Mouse (Mus musculus) CD4-positive, CD25-positive, alpha-beta regulatory T cell, adult 4 months (primary cell): ENCODE results near the gene Rnf41. TPM values are rescaled to one million over a fixed set of nuclear protein-coding genes. Genes with fewer than 3 reads are reported as not detected.

ENCODE experiments used
- ATAC-seq: one replicate; pipeline ENCODE4 v1.8.0; 2017
- polyA plus RNA-seq, 2 experiments: library from polyadenylated mRNA; unstranded; fragments of 100-300 nt; shearing (Covaris generic); gene quantifications; one replicate each; pipeline ENCODE4 v1.2.1; 2017

Rnf41 gene
- 10 to 100 TPM; 28.7 to 51.8 TPM for polyA plus RNA-seq

- ATAC-seq: peak; percentile 75
Observed at GRCm38 (mm10) chr10:128411211-128412054, at the start of gene Rnf41, which contains the start of gene Nabp2. TSS of gene Rnf41 (plus strand) at chr10:128411657. TSS of gene Nabp2 (minus strand) at chr10:128411492.

DNA sequence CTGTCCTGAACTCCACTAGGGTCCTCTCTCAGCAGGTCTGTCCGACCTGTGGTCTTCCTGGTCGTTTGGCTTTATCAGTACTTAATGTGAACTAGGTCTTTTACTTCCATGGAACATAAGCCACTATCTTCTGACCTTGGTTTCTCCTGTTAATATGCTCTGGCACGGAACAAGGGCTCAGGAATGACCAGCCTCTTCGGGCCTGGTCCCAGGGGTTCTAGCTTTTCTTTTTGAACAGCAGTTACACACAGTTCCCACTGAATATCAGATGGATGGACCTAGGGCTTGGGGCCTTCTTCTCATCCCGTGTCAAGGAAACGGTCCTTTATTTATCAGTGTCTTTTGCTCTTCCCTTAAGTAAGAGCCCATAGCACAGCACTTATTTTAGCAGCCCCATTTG, 49.6 kb upstream of the Rnf41 start:
- ATAC-seq: no peak

DNA sequence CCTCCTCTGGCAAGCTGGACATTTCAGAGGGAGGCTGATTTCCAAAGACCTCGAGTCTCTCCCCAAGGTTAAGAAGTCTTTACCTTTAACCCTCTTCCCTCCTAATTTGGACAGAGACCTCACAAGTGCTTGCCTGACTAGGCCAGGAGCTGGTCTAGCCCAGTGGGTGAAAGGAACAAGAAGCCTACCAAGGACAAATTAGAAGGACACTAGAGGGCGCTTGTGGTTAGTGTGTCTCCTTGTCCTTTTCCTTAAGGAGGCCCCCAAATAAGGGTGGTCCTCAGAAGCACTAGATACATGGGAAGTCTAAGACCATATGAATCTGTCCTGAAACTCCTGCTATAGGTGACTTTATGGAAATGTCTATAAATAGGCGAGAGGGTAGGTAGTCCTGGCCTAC, 48.9 kb upstream of the Rnf41 start:
- no peak for ATAC-seq

DNA sequence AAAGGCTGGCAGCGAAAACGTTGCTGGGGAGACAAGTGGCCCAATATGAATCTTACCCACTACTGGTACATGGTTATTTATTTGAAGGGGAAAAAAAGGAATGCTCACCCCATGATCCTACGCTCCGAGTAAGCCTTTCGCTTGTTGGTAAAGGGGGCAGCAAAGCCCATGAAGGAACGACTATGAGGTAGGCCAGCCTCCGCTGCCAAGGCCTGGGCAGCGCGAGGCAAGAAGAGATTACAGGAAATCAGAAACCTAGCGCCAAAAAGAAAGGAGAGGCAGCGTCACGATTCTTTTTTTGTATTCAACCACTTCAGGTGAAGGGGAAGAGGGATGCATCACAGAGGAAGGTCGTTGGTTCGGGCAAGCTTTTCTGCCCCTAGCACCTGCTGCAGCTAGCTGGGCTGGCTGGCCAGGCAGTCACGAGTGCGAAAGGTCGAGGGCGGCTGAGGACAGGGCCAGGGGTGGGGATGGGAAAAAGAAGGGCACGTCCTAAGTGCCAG, 43.5 kb upstream of the Rnf41 start:
- ATAC-seq: no peak

DNA sequence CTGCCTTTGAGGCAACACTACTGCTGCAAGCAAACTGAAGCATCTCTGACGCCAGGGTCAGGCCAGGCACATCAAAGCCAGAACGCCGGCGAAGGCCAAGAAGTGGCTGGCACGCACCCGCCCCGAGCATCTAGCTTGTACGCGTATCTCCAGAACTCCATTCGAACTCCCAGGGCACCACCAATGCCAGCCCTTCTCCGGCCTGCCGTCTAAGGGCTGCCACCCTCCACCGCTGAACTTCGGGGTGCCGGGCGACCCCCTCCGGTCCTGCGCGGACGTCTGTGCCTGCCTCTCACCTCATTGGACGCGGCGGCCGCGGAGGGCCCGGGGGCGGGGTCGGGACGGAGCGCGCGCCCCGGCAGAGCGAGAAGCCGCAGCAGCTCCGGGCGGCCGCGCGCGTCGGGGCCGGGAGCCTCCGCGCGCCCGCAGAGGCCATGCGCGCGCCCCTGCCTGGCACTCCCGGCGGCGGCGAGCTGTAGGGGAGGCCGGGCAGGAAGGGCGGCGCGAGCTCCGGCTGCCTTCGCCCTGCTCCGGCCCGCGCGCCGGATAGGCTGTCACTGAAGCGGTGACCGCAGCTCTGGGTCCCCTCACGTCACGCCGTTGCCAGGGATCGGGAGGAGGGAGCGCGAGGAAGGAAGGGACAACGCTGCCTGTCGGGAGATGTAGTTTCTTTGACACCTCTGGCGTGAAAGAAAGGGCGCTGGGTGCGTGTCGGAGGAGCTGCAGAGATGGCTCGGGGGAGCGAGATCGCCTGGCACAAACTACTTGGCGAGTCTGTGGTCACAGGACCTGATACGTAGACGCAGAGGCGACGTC, 42.8 kb upstream of the Rnf41 start, which contains the start of gene Coq10a:
Gene Coq10a (minus strand): TSS at position 596 of the 816 bp plus-strand sequence.
- peak; percentile 85 for ATAC-seq

GRCm38 (mm10) chr10:128369218-128369543, 42.3 kb upstream of the Rnf41 start:
- peak; percentile 3 for ATAC-seq

DNA sequence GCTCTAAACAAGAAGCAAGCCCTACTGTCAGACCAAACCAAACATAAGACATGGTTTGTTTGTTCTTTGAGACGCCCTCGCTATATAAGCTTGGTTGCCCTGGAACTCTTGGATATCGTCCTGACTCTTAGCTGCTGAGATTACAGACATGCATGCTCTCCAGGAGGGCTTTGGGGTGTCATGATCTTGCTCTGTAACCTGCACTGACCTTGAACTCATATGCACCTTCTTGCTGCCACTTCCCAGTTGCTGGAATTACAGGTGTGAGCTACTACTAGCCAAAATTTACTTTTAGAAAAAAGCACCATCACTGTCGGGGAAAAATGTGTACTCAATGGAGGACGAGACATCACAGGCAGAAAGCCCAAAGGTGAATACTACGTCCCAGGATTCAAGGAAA, 41.9 kb upstream of the Rnf41 start:
- no peak for ATAC-seq

DNA sequence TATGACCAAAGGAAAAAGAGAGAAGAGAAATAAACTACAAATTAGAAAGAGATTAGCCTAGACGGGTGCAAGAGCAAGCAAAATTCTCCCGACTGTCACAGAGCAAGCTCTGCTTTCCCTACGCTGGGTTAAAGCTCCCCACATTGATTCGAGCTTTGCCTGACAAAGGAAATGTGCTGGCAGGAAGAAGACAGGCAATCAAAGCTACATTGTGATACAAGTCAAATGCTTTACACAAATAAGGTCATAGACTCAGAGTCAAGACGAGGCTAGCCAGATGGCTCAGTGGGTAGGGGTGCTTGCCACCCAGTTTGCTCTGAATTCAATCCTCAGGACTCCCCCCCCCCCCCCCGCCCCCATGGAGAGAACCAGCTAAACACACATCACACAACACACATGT, 41.4 kb upstream of the Rnf41 start:
- no peak for ATAC-seq

DNA sequence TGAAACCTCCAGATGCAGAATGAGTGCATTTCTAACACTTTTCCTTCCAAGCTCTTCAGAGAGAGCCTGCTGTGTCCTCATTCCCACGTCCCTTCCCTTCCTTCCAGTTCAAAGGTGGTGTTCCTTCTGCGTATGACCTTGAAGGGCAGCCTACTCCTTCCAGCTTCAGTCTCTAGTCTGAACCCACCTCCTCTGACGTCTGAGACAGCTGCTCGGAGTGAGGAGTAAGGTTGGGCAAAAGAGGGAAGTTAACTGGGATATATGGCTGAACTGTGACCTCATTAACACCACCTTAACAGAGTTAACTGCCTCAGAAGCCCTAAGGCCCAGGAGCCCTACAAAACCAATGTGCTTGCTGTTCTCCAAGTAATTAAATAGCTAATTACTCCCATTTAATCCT, 40.9 kb upstream of the Rnf41 start:
- ATAC-seq: no peak

DNA sequence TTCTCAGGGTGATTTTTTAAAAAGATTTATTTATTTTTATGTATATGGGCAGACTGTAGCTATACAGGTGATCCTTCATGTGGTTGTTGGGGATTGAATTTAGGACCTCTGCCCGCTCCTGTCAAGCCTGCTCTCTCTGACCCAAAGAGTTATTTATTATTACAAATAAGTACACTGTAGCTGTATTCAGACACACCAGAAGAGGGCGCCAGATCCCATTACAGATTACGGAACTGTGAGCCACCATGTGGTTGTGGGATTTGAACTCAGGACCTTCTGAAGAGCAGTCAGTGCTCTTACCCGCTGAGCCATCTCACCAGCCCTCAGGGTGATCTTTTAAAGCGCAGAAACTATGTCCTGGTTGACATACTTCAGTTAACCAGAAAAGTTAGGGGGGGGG, 39.3 kb upstream of the Rnf41 start:
- ATAC-seq: no peak

- ATAC-seq: no peak
Observed at GRCm38 (mm10) chr10:128372989-128373748, 38.3 kb upstream of the Rnf41 start.

- no peak for ATAC-seq
Observed at GRCm38 (mm10) chr10:128374393-128374792, 37.1 kb upstream of the Rnf41 start.

- no peak for ATAC-seq
Observed at GRCm38 (mm10) chr10:128376099-128376454, 35.4 kb upstream of the Rnf41 start.

DNA sequence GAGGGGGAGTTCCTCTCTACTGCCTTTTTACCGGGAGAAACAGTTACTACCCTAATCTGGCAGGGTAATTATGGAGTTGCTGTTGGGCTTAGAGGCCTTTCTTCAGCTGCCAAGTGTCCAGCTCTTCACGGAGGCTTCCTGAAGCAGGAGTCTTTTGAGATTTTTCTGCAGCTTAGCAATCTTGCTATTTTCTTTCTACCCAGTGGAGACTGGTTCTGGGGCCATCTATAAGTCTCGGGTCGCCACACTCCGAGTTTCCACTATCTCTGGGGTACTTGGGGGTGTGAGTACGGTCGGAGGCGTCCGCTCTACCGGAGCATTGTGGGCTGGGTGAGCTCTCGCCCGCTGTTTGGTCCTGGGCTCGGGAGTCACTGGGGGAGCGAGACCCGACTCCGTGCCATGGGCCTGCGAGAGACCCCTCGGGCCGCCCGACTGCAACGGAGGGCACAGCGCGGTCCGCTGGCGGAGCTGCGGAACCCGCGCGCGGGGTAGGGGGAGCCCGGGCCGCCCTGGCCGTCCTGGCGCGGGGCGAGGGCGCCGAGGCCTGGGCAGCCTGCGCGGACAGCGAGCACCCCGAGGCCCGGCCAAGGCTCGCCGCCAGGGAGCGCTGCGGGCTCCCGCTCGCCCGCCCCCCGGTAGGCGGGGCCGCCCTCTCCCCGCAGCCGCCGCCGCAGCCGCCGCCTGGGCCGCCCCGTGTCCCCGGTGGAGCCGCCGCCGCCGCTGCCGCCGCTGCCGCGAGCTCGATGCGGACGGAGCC, 34.8 kb upstream of the Rnf41 start, which contains the start of gene Ankrd52:
Gene Ankrd52 (plus strand): TSS at position 661 of the 757 bp plus-strand sequence.
- peak; percentile 88 for ATAC-seq

DNA sequence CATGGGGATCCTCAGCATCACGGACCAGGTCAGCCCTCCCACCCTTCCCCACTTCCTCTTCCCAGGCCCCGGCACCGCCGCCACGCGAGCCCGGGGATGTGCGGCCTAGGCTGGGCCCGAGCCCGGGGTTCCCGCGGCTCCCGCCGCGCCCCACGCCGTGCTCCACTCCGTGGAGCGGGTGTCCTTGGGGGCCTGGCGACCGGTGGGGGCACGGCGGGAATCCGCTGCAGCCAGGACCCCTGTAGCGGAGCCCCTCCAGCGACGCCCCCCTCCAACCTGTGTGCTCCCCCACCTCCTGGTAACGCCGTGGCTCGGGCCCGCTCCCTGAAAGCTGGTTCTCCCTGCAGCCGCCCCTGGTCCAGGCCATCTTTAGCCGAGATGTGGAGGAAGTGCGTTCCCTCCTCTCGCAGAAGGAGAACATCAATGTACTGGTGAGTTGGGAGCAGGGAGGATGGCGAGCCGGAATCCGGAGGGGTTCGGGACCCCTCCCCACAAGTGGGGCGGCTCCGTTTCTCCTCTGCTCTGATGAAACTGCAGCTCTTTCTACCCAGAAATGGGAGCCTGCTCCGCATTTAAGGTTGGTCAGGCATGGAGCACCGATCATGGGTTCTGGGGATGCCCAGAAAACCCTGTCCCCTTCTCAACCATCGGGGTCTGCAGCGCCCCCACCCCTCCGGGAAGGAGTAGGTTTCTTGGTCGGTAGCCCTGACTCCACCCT, 34.1 kb upstream of the Rnf41 start:
- peak; percentile 37 for ATAC-seq

DNA sequence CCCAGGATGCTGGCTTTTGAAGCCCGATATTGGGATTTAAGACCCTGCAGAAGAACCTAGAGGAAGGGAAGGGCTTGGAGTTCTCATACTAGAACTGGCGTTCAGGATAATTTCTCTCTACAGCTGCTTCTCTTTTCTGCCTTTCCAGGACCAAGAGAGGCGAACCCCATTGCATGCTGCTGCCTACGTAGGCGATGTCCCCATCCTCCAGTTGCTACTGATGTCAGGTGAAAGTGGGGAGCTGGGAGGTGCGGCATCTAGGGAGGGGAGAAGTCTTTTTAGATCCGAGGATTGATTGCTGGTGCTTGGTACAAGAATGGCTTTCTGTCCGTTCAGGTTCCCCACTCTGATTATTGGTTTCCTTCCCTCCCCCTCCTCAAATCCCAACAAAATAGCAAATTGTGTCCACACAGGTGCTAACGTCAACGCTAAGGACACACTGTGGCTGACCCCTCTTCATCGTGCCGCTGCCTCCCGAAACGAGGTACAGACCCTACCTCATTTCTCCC, 33.5 kb upstream of the Rnf41 start:
- no peak for ATAC-seq

DNA sequence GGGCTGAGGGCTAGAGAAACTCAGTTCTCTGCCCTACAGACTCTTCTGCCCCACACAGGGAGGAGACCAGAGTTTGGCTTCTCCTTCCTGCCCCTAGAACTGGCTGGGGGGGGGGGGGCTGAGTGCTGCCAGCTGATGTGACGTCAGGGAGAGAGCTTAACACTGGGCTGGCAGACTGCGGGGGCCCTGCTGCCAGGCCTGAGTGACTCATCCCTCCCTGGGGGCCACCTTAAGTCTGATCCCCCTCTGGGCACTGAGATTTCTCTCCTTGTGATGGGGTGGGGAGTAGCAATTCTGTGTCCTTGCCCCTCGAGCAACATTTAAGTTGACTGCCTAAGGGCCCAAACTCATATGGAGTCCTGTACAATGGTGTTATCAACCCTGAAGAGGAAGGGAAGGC, 33.0 kb upstream of the Rnf41 start:
- no peak for ATAC-seq

DNA sequence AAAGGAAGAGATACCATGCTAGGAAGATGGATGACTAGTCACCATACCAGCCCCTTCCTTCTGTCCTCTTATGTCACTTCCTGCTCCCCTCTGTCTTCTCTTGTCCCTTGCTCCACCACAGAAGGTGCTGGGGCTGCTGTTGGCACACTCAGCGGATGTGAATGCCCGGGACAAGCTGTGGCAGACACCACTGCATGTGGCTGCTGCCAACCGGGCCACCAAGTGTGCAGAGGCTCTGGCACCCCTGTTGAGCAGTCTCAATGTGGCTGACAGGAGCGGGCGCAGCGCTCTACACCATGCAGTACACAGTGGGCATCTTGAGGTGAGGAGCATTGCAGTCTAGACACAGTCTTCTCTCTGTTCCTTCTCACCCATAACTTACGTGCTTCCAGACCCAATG, 32.2 kb upstream of the Rnf41 start:
- ATAC-seq: no peak

- no peak for ATAC-seq
Observed at GRCm38 (mm10) chr10:128380565-128380964, 30.9 kb upstream of the Rnf41 start.

GRCm38 (mm10) chr10:128382482-128382881, 29.0 kb upstream of the Rnf41 start:
- no peak for ATAC-seq

- no peak for ATAC-seq
Observed at GRCm38 (mm10) chr10:128385902-128386301, 25.6 kb upstream of the Rnf41 start.
